Mouse (Mus musculus) forebrain, embryonic 13.5 days (tissue): ENCODE results near the gene Prkab2. TPM values are rescaled to one million over a fixed set of nuclear protein-coding genes. Genes with fewer than 3 reads are reported as not detected.

ENCODE experiments used
- ATAC-seq: fragments of 200-750 bp; cut with Nextera tagmentation; 2 replicates; pipeline ENCODE4 v1.8.0; 2017
- H3K27ac ChIP-seq: fragments of 300-500 bp; sonication (generic); 2 replicates; pipeline ENCODE4 v1.5.1; 2015; ENCODE audit warnings: inconsistent platforms, mild to moderate bottlenecking, moderate library complexity
- H3K27me3 ChIP-seq: fragments of 300-500 bp; sonication (generic); 2 replicates; pipeline ENCODE4 v1.6.1; 2015; ENCODE audit warnings: mild to moderate bottlenecking, inconsistent platforms
- H3K36me3 ChIP-seq: fragments of 300-500 bp; sonication (generic); 2 replicates; pipeline ENCODE4 v1.6.1; 2015; ENCODE audit warnings: mild to moderate bottlenecking, inconsistent platforms; ENCODE audit not compliant: poor library complexity, severe bottlenecking
- H3K4me1 ChIP-seq: fragments of 300-500 bp; sonication (generic); 2 replicates; pipeline ENCODE4 v1.6.1; 2015; ENCODE audit warnings: inconsistent platforms
- H3K4me2 ChIP-seq: fragments of 300-500 bp; sonication (generic); 2 replicates; pipeline ENCODE4 v1.6.1; 2015; ENCODE audit warnings: inconsistent platforms, mild to moderate bottlenecking, moderate library complexity
- H3K4me3 ChIP-seq: fragments of 300-500 bp; sonication (generic); 2 replicates; pipeline ENCODE4 v1.5.1; 2015; ENCODE audit warnings: mild to moderate bottlenecking, inconsistent platforms
- H3K9ac ChIP-seq: fragments of 300-500 bp; sonication (generic); 2 replicates; pipeline ENCODE4 v1.6.1; 2015; ENCODE audit warnings: mild to moderate bottlenecking, inconsistent platforms
- H3K9me3 ChIP-seq: fragments of 300-500 bp; sonication (generic); replicated peaks from 2 replicates; pipeline ENCODE4 v1.6.1; 2016; ENCODE audit warnings: inconsistent platforms
- WGBS: fragments of 180-500 bp; shearing (Covaris S2); methylation state at CpG from one replicate; pipeline ENCODE4 v1.1.7; 2015; 5-methylcytosine and 5-hydroxymethylcytosine counted together
- polyA plus RNA-seq: library from polyadenylated mRNA; unstranded; fragments of >200 nt; fragmentation: Nextera tagmentation; extraction: Ambion mirVana; gene quantifications from 2 replicates; pipeline ENCODE4 v1.2.1, GENCODE M21; 2015

The Prkab2 gene
- polyA plus RNA-seq, 1 experiment from 2014 or later: 5.6 TPM

DNA sequence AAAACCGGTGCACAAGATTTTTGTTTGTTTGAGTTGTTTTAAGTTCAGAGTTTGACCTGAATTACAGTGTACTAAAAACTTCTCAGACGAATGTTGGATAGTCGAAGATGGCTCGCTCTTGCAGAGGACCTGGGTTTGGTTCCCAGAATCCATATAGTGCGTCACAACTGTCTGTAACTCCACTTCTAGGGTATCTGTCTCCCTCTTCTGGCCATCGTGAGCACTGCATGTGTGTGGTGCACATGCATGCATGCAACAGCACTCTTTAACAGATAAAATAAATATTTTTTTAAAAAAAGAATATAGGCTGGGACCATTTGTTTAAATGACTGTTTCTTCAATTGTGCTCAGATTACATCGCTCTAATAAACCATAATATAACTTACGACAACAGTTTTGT lies 3.1 kb upstream of the Prkab2 start:
- no peaks in the 10 kb centered on the region for H3K27me3 ChIP-seq
- H3K4me1 ChIP-seq: peaks cover 17% of the 10 kb centered on the region
- no peak for ATAC-seq
- H3K4me2 ChIP-seq: no peak overlapping the region
- H3K27ac ChIP-seq: no peak overlapping the region
- no peak overlapping the region for H3K9ac ChIP-seq
- 81% methylated on average over 8 of the region's 8 CpGs for WGBS
- H3K36me3 ChIP-seq: no peaks in the 10 kb centered on the region
- H3K4me3 ChIP-seq: no peak overlapping the region
- H3K9me3 ChIP-seq: no peaks in the 10 kb centered on the region; the same call in 1 of the 2 replicates

DNA sequence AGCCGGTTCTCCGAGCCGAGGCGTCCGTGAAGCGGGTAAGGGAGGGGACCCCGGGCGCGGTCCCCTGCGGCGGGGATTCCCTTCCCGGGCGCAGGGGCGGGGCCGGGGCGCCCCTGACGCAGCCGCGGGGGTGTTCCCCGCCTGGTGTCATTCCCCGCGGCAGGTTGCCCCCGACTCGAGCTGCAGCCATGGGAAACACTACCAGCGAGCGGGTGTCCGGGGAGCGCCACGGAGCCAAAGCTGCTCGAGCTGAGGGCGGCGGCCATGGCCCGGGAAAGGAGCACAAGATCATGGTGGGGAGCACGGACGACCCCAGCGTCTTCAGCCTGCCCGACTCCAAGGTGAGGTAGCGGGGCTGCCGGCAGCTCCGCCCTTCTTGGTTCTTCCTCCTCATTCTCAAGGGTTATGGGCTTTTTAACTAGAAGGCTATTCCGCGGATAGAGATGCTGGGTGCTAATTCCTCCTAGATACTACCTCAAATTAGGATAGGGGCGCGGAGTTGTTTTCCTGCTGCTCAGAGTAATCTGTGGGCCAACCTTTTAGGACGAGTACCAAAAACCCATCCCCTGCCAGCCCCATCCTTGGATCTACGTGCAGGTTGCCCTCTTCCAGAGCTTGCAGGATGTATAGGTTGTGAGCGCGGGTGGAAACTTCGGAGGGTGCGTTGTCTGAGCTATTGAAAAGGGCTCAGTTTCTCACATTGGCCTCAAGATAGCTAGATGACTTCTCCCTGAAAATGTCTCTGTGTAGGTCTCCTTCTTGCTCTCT lies 617 bp downstream of the Prkab2 start:
- WGBS: 1% methylated on average over 41 of the region's 50 CpGs
- peak overlapping the region; percentile 78 for H3K9ac ChIP-seq
- H3K9me3 ChIP-seq: no peaks in the 10 kb centered on the region; the same call in 1 of the 2 replicates
- peak overlapping the region; percentile 78 for H3K4me3 ChIP-seq
- H3K27ac ChIP-seq: 0 out of 2 replicates have a peak overlapping the region, but pooled peaks have one; percentile 31
- H3K4me1 ChIP-seq: peaks cover 17% of the 10 kb centered on the region
- ATAC-seq: peak; percentile 82
- peaks cover 3% of the 10 kb centered on the region; the same call in 1 of the 2 replicates for H3K36me3 ChIP-seq
- H3K27me3 ChIP-seq: no peaks in the 10 kb centered on the region
- peak overlapping the region; percentile 83 for H3K4me2 ChIP-seq

DNA sequence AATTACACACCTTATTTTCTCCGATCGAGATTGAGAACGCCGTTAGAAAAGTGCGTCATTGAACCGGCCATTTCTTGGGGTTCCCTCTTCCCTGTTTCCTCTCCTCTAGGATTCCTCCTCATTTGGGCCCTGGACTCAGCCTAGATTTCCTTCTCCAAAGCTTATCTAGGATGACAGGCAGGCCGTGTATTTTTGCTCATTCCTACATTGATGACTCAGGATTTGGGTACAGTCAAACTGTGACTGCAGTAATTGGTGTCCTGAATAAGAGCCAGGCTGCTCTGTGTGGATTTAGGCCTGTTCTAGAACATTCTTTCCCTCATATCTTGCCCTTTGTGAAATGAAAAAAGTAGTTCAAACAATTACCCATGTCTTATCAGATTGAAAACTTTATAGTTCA lies 1.8 kb downstream of the Prkab2 start:
- peaks cover 17% of the 10 kb centered on the region for H3K4me1 ChIP-seq
- no peak overlapping the region for H3K4me2 ChIP-seq
- WGBS: 91% methylated on average over 7 of the region's 7 CpGs
- no peak for ATAC-seq
- H3K36me3 ChIP-seq: peaks cover 11% of the 10 kb centered on the region; the same call in 1 of the 2 replicates
- no peak overlapping the region for H3K4me3 ChIP-seq
- H3K9ac ChIP-seq: 0 out of 2 replicates have a peak overlapping the region, but pooled peaks have one; percentile 3
- H3K27ac ChIP-seq: no peak overlapping the region
- no peaks in the 10 kb centered on the region; the same call in 1 of the 2 replicates for H3K9me3 ChIP-seq
- no peaks in the 10 kb centered on the region for H3K27me3 ChIP-seq

DNA sequence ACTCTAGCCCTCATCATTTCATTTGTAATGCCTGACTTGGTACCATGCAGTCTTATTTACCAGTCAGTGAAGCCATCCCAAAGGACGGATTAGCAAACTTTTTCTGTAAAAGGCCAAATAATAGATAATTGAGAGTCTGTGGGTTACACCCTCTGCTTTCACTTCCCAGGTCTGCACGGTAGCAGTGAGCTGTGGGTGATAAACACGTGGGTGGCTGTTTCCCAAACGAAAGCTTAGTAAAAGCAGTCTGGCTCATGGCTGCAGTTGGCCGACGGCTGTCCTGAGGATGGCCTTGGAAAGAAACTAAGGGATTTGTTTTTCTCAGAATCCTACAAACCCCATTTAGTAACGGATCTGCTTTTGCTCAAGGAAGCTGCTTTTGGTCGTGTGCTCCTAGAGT lies 3.2 kb downstream of the Prkab2 start:
- Histone ChIP-seq H3K27ac (no peak overlapping the region), H3K4me3 (no peak overlapping the region), H3K9me3 (no peaks in the 10 kb centered on the region), H3K9ac (no peak overlapping the region), H3K36me3 (peaks cover 19% of the 10 kb centered on the region), H3K4me2 (no peak overlapping the region), H3K4me1 (peaks cover 17% of the 10 kb centered on the region), H3K27me3 (no peaks in the 10 kb centered on the region)
- ATAC-seq: no peak
- 72% methylated on average over 8 of the region's 8 CpGs for WGBS

DNA sequence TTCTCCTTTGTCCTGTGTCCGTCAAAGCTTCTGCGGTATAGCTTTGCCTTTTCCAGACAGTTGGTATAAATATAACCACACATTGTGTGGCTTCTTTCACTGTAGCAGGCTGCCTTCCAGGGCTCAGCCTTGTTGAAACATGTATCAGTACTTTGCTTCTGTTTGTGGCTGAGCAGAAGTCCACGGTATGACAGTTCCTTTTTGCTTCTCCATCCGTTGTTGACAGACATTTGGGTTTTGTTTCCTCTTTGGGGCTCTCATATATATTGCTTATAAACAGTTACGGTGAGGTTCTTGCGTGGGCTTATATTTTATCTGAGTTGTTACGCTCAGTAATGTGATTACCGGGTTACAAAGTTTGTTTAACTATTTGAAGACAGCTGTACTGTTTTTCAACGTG lies 7.5 kb downstream of the Prkab2 start:
- no peak overlapping the region for H3K9ac ChIP-seq
- no peak overlapping the region for H3K4me2 ChIP-seq
- no peaks in the 10 kb centered on the region for H3K9me3 ChIP-seq
- no peaks in the 10 kb centered on the region for H3K27me3 ChIP-seq
- peaks cover 55% of the 10 kb centered on the region for H3K36me3 ChIP-seq
- H3K27ac ChIP-seq: no peak overlapping the region
- no peaks in the 10 kb centered on the region for H3K4me1 ChIP-seq
- 93% methylated on average over 9 of the region's 9 CpGs for WGBS
- no peak for ATAC-seq
- no peak overlapping the region for H3K4me3 ChIP-seq

DNA sequence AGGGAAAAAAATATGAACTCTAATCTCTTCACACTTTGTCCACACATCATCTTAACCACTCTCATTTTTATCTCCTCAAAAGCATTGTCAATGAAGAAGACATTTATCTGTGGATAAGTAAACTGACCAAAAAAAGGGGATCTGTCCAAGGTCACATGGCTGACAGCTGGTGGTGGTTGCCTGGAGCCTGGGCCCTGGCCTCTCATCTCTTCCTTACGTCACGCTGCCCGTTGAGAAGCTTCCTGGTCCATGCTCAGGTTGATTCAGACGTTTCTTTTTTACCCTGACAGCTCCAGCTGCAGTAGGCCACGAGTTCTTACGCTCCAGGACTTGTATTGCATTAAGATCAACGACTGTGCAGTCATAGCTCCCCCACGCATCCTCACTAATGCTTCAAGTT lies 8.2 kb downstream of the Prkab2 start:
- H3K4me3 ChIP-seq: no peak overlapping the region
- no peak overlapping the region for H3K4me2 ChIP-seq
- no peak overlapping the region for H3K9ac ChIP-seq
- H3K9me3 ChIP-seq: no peaks in the 10 kb centered on the region
- WGBS: 76% methylated on average over 8 of the region's 8 CpGs
- no peak for ATAC-seq
- no peak overlapping the region for H3K27ac ChIP-seq
- H3K4me1 ChIP-seq: no peaks in the 10 kb centered on the region
- H3K27me3 ChIP-seq: no peaks in the 10 kb centered on the region
- peaks cover 57% of the 10 kb centered on the region for H3K36me3 ChIP-seq

DNA sequence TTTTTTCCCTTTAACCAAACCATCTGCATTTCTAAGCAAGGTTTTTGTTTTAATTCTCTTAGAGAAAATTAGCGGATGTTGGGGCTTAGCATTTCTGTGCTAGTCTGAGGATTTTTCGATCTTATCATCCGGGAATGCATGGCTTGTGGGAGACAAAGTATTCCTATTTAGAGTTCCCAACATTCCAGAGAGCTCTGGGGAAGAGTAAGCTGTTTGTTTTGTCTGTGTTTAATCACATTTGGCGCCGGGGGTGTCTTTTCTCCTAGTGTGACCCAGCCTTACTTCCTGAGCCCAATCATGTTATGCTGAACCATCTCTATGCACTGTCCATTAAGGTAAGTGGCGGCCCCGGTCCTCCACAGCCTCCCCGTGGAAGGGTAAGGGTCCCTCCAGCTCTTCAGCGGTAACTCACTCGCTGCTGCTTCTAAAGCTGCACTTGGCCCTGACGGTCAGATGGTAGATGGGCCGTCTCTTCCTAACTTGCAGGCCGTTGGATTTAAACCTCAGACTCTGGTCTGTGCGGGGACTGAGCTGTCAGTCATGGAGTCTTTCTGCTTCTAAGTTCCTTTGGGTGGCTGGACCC lies 9.2 kb downstream of the Prkab2 start:
- Histone ChIP-seq H3K4me1 (no peaks in the 10 kb centered on the region), H3K4me2 (no peak overlapping the region), H3K4me3 (no peak overlapping the region), H3K27ac (no peak overlapping the region), H3K27me3 (no peaks in the 10 kb centered on the region), H3K36me3 (peaks cover 62% of the 10 kb centered on the region), H3K9ac (no peak overlapping the region), H3K9me3 (no peaks in the 10 kb centered on the region)
- WGBS: 86% methylated on average over 14 of the region's 14 CpGs
- ATAC-seq: no peak

DNA sequence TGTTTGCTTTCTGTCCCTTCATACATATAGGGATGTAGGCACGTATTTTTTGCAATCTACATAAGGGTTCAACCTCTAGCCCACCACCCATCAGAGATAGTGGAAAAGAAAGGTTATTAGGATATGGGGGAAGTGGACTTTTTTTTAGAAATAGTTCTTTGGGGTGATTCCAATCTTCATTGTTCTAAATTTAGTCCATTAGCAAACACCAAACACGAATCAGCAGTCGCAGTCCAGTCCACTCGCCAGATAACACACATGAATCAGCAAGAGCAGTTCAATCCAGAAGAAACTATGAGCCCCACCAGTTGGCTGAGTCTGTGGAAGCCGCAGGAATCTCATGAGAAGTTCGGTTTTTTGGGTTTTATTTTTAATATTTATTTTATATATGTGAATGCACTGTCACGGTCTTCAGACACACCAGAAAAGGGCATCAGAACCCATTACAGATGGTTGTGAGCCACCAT lies 16.7 kb downstream of the Prkab2 start, which contains the start of gene Gm17651:
Gene Gm17651 (minus strand): TSS at position 51 of the 467 bp plus-strand sequence.
- 92% methylated on average over 7 of the region's 7 CpGs for WGBS
- peaks cover 2% of the 10 kb centered on the region; the same call in 1 of the 2 replicates for H3K27me3 ChIP-seq
- no peak within 1 kb of the TSS for H3K4me3 ChIP-seq
- no peak within 1 kb of the TSS for H3K9ac ChIP-seq
- ATAC-seq: no peak
- peaks cover 14% of the 10 kb centered on the region for H3K36me3 ChIP-seq
- H3K4me1 ChIP-seq: no peaks in the 10 kb centered on the region
- H3K9me3 ChIP-seq: no peaks in the 10 kb centered on the region
- no peak within 1 kb of the TSS for H3K27ac ChIP-seq
- no peak within 1 kb of the TSS for H3K4me2 ChIP-seq

DNA sequence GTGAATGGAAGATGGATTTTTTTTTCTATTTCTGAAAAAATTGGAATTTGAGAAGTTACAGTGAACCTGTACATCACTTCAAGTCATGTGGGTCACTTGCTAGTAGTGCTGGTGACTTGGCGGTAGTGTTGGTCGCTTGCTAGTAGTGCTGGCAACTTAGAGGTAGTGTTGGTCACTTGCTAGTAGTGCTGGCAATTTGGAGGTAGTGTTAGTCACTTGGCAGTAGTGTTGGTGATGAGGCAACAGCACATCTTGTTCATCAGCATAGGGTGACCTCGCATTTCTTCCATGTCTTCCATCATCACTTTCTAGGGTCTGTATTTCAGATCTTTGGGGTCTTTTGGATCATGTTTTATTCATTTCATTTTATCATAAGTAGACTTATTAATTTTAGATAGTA lies 18.1 kb downstream of the Prkab2 start:
- 96% methylated on average over 3 of the region's 3 CpGs for WGBS
- Histone ChIP-seq H3K4me3 (no peak overlapping the region), H3K9ac (no peak overlapping the region), H3K4me2 (no peak overlapping the region), H3K27ac (no peak overlapping the region), H3K36me3 (peaks cover 5% of the 10 kb centered on the region; the same call in 1 of the 2 replicates), H3K9me3 (no peaks in the 10 kb centered on the region), H3K4me1 (peaks cover under 1% of the 10 kb centered on the region; the same call in 1 of the 2 replicates), H3K27me3 (peaks cover 12% of the 10 kb centered on the region; the same call in 1 of the 2 replicates)
- no peak for ATAC-seq

DNA sequence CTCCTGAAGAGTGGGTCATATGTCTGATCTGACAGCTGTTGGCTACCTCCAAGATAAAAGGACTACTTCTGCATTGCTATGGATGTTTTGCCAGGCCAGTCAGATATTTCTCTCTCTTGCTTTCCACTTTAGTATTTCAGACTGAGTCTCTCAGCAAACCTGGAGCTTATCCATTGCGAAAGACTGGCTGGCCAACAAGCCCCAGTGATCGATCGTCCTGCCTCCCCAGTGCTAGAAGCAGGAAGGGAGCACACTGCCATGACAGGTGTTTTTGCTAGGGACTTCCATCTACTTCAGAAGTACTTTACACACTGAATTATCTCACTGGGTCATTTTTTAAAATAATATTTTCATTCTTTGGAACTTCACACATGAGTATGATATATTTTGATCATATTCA lies 20.4 kb downstream of the Prkab2 start:
- 96% methylated on average over 3 of the region's 3 CpGs for WGBS
- H3K4me3 ChIP-seq: no peak overlapping the region
- H3K27me3 ChIP-seq: peaks cover 32% of the 10 kb centered on the region
- H3K36me3 ChIP-seq: no peaks in the 10 kb centered on the region
- peaks cover 14% of the 10 kb centered on the region for H3K4me1 ChIP-seq
- no peak overlapping the region for H3K9ac ChIP-seq
- no peak overlapping the region for H3K27ac ChIP-seq
- ATAC-seq: no peak
- no peak overlapping the region for H3K4me2 ChIP-seq
- H3K9me3 ChIP-seq: no peaks in the 10 kb centered on the region

DNA sequence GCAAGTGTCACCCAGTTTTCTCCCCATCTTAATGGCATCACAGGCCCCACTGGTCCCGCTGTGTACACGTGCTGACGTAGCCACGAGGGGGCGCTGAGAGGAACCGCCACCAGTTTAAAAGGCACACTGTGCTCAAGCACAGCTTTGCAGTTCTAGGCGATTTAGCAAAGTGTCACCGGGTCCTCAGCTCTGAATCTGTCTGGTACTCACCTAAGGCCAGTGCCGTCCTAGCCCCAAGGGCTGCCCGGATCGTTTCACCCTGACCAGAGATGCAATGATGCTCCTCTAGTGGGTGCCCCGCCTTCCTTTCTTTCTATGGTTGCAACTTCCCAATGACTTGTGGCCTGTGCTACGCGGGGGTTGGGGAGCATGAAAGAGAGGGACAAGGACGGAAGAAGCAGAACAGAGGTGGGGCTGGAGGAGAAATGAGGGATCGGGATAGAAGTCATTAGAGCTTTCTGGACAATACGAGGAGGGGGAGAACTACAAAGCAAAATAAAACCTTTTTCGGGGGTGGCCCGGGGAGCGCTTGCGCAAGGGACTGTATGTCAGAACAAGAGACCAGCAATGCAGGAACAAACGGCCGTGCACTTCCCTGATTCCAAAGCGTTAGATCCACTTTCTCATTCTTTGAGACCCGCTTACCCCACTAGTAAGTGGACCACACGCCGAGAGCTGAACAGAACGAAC lies 22.8 kb downstream of the Prkab2 start:
- Histone ChIP-seq H3K36me3 (no peaks in the 10 kb centered on the region), H3K9me3 (no peaks in the 10 kb centered on the region), H3K4me3 (peak overlapping the region; percentile 40), H3K4me2 (peak overlapping the region; percentile 74), H3K27me3 (peaks cover 43% of the 10 kb centered on the region), H3K4me1 (peaks cover 22% of the 10 kb centered on the region), H3K9ac (peak overlapping the region; percentile 50; the same call in 1 of the 2 replicates), H3K27ac (no peak overlapping the region)
- peak; percentile 81 for ATAC-seq
- WGBS: under 1% methylated on average over 28 of the region's 28 CpGs
